Mouse (Mus musculus): ENCODE measurements around the gene Tmem217.

- no peak for TF ChIP-seq CTCF (IDR thresholded peaks at IDR 0.05; ENCODE audit: control insufficient read depth, insufficient read depth, insufficient read length)
- no peak for TF ChIP-seq MYOG (IDR thresholded peaks at IDR 0.05; ENCODE audit: control insufficient read depth, extremely low read depth, insufficient read length)
- no peak for TF ChIP-seq USF1 (IDR thresholded peaks at IDR 0.05; ENCODE audit: low read depth)
- no peak for TF ChIP-seq MAX (IDR thresholded peaks at IDR 0.05)
- no peak for TF ChIP-seq FOSL1 (IDR thresholded peaks at IDR 0.05; ENCODE audit: insufficient read depth, low read length, poor library complexity, severe bottlenecking)
Measured at GRCm38 (mm10) chr17:29583569-29583968, 31.4 kb upstream of the Tmem217 start.
